In the genomic region with DNA sequence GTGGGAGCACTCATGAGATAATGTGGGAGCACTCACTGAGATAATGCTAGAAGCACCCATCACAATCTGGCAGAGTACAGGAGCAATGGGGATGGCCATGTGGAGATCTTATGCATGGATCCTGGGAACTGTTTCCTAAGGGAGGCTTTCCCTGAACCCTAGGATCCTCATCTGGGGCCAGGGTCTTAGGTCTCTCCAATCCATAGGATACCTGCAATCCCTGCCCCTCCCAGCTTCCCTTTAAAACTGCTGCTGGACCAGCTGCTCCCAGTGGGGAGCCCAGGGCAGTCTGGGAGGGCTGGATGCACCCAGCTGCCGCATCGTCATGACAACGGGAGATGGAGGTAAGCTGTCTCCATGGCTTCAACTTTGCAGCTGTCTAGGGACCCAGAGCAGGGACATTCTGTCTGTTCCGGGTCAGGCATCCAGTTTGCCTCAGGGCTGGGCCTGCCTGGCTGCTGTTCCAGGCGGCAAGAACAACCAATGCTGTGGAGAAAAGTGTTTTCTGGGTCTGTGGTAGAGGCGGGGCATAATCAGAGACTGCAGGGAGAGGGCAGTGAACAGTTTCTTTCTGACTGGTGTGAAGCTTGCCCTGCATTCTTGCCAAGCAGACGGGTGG, we compare ENCODE assay signal across 9 mouse cellular contexts. TPM values are rescaled to one million over a fixed set of nuclear protein-coding genes. Genes with fewer than 3 reads are reported as not detected.
DNase-seq lines count a peak whose midpoint lies in the region; ATAC-seq and TF ChIP-seq lines count a peak whose summit lies in the region.
"Had no signal": no experiment of that assay in that cellular context is flagged by ENCODE, and none has a peak within 500 bp of the region (broad histone marks: within the 10 kb centered on the region; RNA-seq: fewer than 3 reads in every experiment).

No protein-coding gene starts in this region.

- no peak for ATAC-seq in intestine, embryonic 14.5 days (replicated peaks; ENCODE audit: low FRiP score, low TSS enrichment, low read depth)
- no peak for ATAC-seq in intestine, postnatal 0 days
- no peak for ATAC-seq in stomach, embryonic 15.5 days (ENCODE audit: insufficient read depth, low FRiP score, low read depth)

- peak; percentile 54 for DNase-seq in intestine, embryonic 14.5 days (ENCODE audit: low spot score)
- peak; percentile 72 for DNase-seq in cerebellum, adult 9-10 months
- peak; percentile 45 for DNase-seq in forelimb bud, embryonic 11.5 days (ENCODE audit: low read depth, low spot score)
- DNase-seq in mesoderm, embryonic 11.5 days (ENCODE audit: low read depth, low spot score) = peak; percentile 78
- no peak for DNase-seq in thymus, postnatal 4 days
- no peak for DNase-seq in heart, adult 18-20 months
- DNase-seq: liver, embryonic 13.5 days had no signal

- H3K4me3 ChIP-seq in intestine, embryonic 14.5 days (ENCODE audit: low read depth, low read length) = no peak overlapping the region
- H3K4me3 ChIP-seq in intestine, postnatal 0 days (ENCODE audit: low read depth, low read length) = no peak overlapping the region
- no peak overlapping the region for H3K4me3 ChIP-seq in stomach, embryonic 15.5 days (replicated peaks)
- H3K4me3 ChIP-seq: liver, embryonic 13.5 days had no signal

- no peak overlapping the region for H3K27ac ChIP-seq in intestine, embryonic 14.5 days (ENCODE audit: low read depth)
- H3K27ac ChIP-seq in intestine, postnatal 0 days (ENCODE audit: low read depth, low read length) = no peak overlapping the region
- no peak overlapping the region for H3K27ac ChIP-seq in stomach, embryonic 15.5 days
- H3K27ac ChIP-seq: liver, embryonic 13.5 days had no signal

- TF ChIP-seq CTCF in intestine, postnatal 0 days (IDR thresholded peaks at IDR 0.05; ENCODE audit: low read depth) = no peak

- no peaks in the 10 kb centered on the region for H3K9me3 ChIP-seq in intestine, embryonic 14.5 days (ENCODE audit: control insufficient read depth, low read length)
- no peaks in the 10 kb centered on the region for H3K9me3 ChIP-seq in intestine, postnatal 0 days (ENCODE audit: control insufficient read depth)
- H3K9me3 ChIP-seq in stomach, embryonic 15.5 days = no peaks in the 10 kb centered on the region
- H3K9me3 ChIP-seq: liver, embryonic 13.5 days had no signal

- peaks cover 6% of the 10 kb centered on the region; the same call in 1 of the 2 replicates for H3K4me1 ChIP-seq in intestine, embryonic 14.5 days (replicated peaks; ENCODE audit: control insufficient read depth, insufficient read depth, low read length)
- H3K4me1 ChIP-seq in intestine, postnatal 0 days (replicated peaks; ENCODE audit: control insufficient read depth, insufficient read depth, low read length) = no peaks in the 10 kb centered on the region
- 0 out of 2 replicates have a peak, but pooled peaks cover 6% of the 10 kb centered on the region for H3K4me1 ChIP-seq in stomach, embryonic 15.5 days
- H3K4me1 ChIP-seq: liver, embryonic 13.5 days had no signal

- H3K4me2 ChIP-seq in intestine, embryonic 14.5 days (ENCODE audit: low read length) = no peak overlapping the region
- no peak overlapping the region for H3K4me2 ChIP-seq in intestine, postnatal 0 days (replicated peaks; ENCODE audit: low read depth)
- H3K4me2 ChIP-seq in stomach, embryonic 15.5 days = peak overlapping the region; percentile 3; the same call in 1 of the 2 replicates
- H3K4me2 ChIP-seq: liver, embryonic 13.5 days had no signal

- WGBS in intestine, embryonic 14.5 days = 21% methylated on average over 7 of the region's 7 CpGs
- 32% methylated on average over 7 of the region's 7 CpGs for WGBS in intestine, postnatal 0 days
- 30% methylated on average over 7 of the region's 7 CpGs for WGBS in stomach, embryonic 15.5 days

- no peak overlapping the region for H3K9ac ChIP-seq in intestine, embryonic 14.5 days (ENCODE audit: low read length)
- no peak overlapping the region for H3K9ac ChIP-seq in intestine, postnatal 0 days (ENCODE audit: low read depth, low read length)
- no peak overlapping the region for H3K9ac ChIP-seq in stomach, embryonic 15.5 days
- H3K9ac ChIP-seq: liver, embryonic 13.5 days had no signal

- H3K36me3 ChIP-seq in intestine, embryonic 14.5 days (ENCODE audit: control insufficient read depth, insufficient read depth, low read length) = no peaks in the 10 kb centered on the region
- no peaks in the 10 kb centered on the region for H3K36me3 ChIP-seq in intestine, postnatal 0 days (ENCODE audit: control insufficient read depth, insufficient read depth)
- no peaks in the 10 kb centered on the region for H3K36me3 ChIP-seq in stomach, embryonic 15.5 days
- H3K36me3 ChIP-seq: liver, embryonic 13.5 days had no signal

- peaks cover 20% of the 10 kb centered on the region for H3K27me3 ChIP-seq in intestine, embryonic 14.5 days (replicated peaks; ENCODE audit: control insufficient read depth, insufficient read depth, low read length)
- peaks cover 26% of the 10 kb centered on the region for H3K27me3 ChIP-seq in intestine, postnatal 0 days (replicated peaks; ENCODE audit: control insufficient read depth, insufficient read depth, low read length)
- H3K27me3 ChIP-seq in stomach, embryonic 15.5 days (replicated peaks) = peaks cover 12% of the 10 kb centered on the region

RNA-seq across cellular contexts. Expression of gene Wscd2, which starts 2.4 kb away (rescaled TPM):
- polyA plus RNA-seq in intestine, embryonic 14.5 days (2014; fragmentation: Nextera tagmentation; extraction: Ambion mirVana) = 6.0 and 6.6 TPM in 2 replicates
- 4.2 and 4.9 TPM in 2 replicates for polyA plus RNA-seq in intestine, postnatal 0 days (2015; fragmentation: Nextera tagmentation; extraction: Ambion mirVana)
- 6.5 and 7.5 TPM in 2 replicates for polyA plus RNA-seq in stomach, embryonic 15.5 days (2015; fragmentation: Nextera tagmentation; extraction: Ambion mirVana)
- under 1 TPM; 0.22 to 0.23 TPM for total RNA-seq in heart, adult 18-20 months (2021)

Comparison
In these comparisons a context has a peak if more than half of its experiments do, and no peak if none do; other contexts are left out.
1. DNase-seq: peak in intestine, embryonic 14.5 days (single experiment), cerebellum, adult 9-10 months (single experiment), forelimb bud, embryonic 11.5 days (single experiment) and mesoderm, embryonic 11.5 days (single experiment); none in thymus, postnatal 4 days (single experiment) and heart, adult 18-20 months (0 of 2).